Mouse (Mus musculus) hindbrain, embryonic 15.5 days (tissue): ENCODE measurements around the gene Srgap2. TPM values are rescaled to one million over a fixed set of nuclear protein-coding genes. Genes with fewer than 3 reads are reported as not detected.
"Not testable (repeated sequence)": the region's sequence is repeated elsewhere in the genome, so short reads cannot be mapped to it uniquely, and the experiment has no call there.

ENCODE experiments used
- ATAC-seq: fragments of 200-750 bp; cut with Nextera tagmentation; 2 replicates; pipeline ENCODE4 v1.8.0; 2017; ENCODE audit warnings: low read depth, moderate number of reproducible peaks, moderate TSS enrichment; ENCODE audit not compliant: low FRiP score
- H3K27ac ChIP-seq: fragments of 300-500 bp; sonication (generic); replicated peaks from 2 replicates; pipeline ENCODE4 v1.5.1; 2015; ENCODE audit warnings: mild to moderate bottlenecking, inconsistent platforms
- H3K27me3 ChIP-seq: fragments of 300-500 bp; sonication (generic); 2 replicates; pipeline ENCODE4 v1.6.1; 2015; ENCODE audit warnings: control low read depth, inconsistent platforms
- H3K36me3 ChIP-seq: fragments of 300-500 bp; sonication (generic); 2 replicates; pipeline ENCODE4 v1.6.1; 2015; ENCODE audit warnings: control low read depth, inconsistent platforms
- H3K4me1 ChIP-seq: fragments of 300-500 bp; sonication (generic); replicated peaks from 2 replicates; pipeline ENCODE4 v1.6.1; 2015; ENCODE audit warnings: control low read depth, inconsistent platforms
- H3K4me2 ChIP-seq: fragments of 300-500 bp; sonication (generic); 2 replicates; pipeline ENCODE4 v1.6.1; 2015; ENCODE audit warnings: moderate library complexity, mild to moderate bottlenecking, inconsistent platforms
- H3K4me3 ChIP-seq: fragments of 300-500 bp; sonication (generic); 2 replicates; pipeline ENCODE4 v1.5.1; 2015; ENCODE audit warnings: mild to moderate bottlenecking, inconsistent platforms
- H3K9ac ChIP-seq: fragments of 300-500 bp; sonication (generic); 2 replicates; pipeline ENCODE4 v1.6.1; 2015; ENCODE audit warnings: inconsistent platforms
- H3K9me3 ChIP-seq: fragments of 300-500 bp; sonication (generic); 2 replicates; pipeline ENCODE4 v1.6.1; 2016; ENCODE audit warnings: control low read depth, inconsistent platforms
- WGBS: fragments of 180-500 bp; shearing (Covaris S2); methylation state at CpG from one replicate; pipeline ENCODE4 v1.1.7; 2015; 5-methylcytosine and 5-hydroxymethylcytosine counted together
- polyA plus RNA-seq: library from polyadenylated mRNA; unstranded; fragments of >200 nt; fragmentation: Nextera tagmentation; extraction: Ambion mirVana; gene quantifications from 2 replicates; pipeline ENCODE4 v1.2.1, GENCODE M21; 2015

Srgap2 gene
- polyA plus RNA-seq, 1 experiment from 2014 or later, result 28.3 TPM

DNA sequence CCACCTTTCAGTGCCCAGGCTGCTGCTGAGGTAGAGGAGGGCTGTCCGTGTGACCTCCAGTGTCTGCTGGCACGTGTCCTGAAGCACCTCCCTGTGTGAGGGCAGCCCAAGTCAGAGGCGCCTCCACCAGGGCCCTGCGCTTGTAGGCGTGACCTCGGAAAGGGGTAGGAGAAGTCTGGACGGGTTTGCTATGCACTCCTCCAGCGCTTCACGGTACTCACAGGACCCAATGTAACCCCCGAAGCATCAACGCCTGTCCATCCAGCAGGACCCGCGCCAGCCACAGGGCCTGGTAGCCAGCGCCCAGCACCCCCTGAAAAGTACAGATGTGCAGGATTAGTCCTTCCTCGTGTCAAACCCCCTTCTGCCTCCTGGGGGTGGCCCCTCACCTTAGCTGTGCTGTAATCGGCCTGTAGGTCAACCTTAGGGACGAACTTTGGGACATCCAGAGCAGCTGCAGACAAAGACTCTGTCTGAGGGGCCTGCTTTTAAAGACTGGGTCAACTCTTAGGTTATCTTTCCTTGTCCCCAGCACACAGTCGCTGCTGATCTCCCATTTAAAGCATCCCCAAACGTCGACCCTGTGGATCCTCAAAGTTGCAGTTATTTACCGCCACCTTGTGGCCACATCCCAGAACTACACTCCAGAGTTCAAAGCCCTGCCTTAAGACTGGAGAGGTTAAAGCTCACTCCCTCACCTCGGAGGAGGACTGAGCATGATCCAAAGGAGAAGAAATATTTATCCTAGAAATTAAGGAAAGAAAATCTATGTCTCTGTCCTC lies 257.2 kb downstream of the Srgap2 start:
- Histone ChIP-seq H3K27ac (no peak overlapping the region), H3K9me3 (no peaks in the 10 kb centered on the region), H3K4me3 (no peak overlapping the region), H3K36me3 (no peaks in the 10 kb centered on the region), H3K9ac (no peak overlapping the region), H3K27me3 (no peaks in the 10 kb centered on the region), H3K4me2 (peak overlapping the region; percentile 21), H3K4me1 (peaks cover 3% of the 10 kb centered on the region; the same call in 1 of the 2 replicates)
- ATAC-seq, result peak; percentile 63; the same call in 1 of the 2 replicates
- 28% methylated on average over 22 of the region's 22 CpGs for WGBS

DNA sequence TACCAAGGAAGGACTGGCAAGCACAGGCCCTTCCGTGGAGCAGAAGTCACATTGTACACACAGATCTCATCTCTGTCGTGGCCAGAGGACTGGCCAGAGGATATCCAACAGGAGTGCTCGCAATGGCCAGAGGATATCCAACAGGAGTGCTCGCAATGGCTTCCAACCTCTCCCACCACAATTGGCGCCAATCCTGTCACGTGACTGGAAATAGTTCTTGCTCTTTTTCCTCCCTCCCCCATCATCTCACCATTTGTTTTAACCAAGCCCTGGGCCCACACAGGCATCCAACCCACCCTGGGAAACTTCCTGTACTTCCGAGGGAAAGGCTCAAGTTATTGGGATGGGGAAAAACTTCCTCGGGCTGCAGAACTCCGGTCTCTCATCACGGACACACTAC lies 258.4 kb downstream of the Srgap2 start:
- H3K36me3 ChIP-seq, result no peaks in the 10 kb centered on the region
- no peak overlapping the region for H3K9ac ChIP-seq
- no peak overlapping the region for H3K4me2 ChIP-seq
- no peaks in the 10 kb centered on the region for H3K9me3 ChIP-seq
- H3K4me1 ChIP-seq, result peaks cover 3% of the 10 kb centered on the region; the same call in 1 of the 2 replicates
- 85% methylated on average over 10 of the region's 10 CpGs for WGBS
- H3K27me3 ChIP-seq, result no peaks in the 10 kb centered on the region
- ATAC-seq, result no peak
- H3K27ac ChIP-seq, result no peak overlapping the region
- H3K4me3 ChIP-seq, result no peak overlapping the region

GRCm38 (mm10) chr1:131263905-131264304 lies 263.2 kb downstream of the Srgap2 start:
- no peak for ATAC-seq
- WGBS, result 78% methylated on average over 12 of the region's 12 CpGs

DNA sequence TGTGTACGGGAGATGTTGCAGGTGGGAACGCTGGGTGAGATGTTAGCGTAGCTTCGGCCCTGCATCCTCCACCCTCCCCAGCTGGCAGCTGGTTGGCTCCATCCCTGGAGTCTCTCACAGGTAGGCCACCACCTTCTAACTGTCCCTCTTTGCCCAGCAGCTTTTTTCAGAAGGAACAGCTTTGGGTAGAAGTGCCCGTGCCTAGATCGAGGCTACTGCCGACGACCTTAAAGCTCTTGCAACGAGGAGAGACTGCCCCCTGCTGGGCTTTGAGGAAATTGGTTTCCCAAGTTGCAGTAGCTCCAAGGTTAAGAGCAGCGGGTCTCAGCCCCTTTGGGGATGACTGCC lies 266.9 kb downstream of the Srgap2 start:
- H3K27me3 ChIP-seq, result 0 out of 2 replicates have a peak, but pooled peaks cover 4% of the 10 kb centered on the region
- H3K36me3 ChIP-seq, result no peaks in the 10 kb centered on the region
- H3K9me3 ChIP-seq, result no peaks in the 10 kb centered on the region
- no peak overlapping the region for H3K9ac ChIP-seq
- H3K27ac ChIP-seq, result no peak overlapping the region
- no peak overlapping the region for H3K4me2 ChIP-seq
- H3K4me3 ChIP-seq, result no peak overlapping the region
- no peak for ATAC-seq
- no peaks in the 10 kb centered on the region for H3K4me1 ChIP-seq
- WGBS, result 29% methylated on average over 10 of the region's 10 CpGs

More at GRCm38 (mm10) chr1:131263905-131264304, 263.2 kb downstream of the Srgap2 start:
- no peaks in the 10 kb centered on the region for H3K9me3 ChIP-seq
- no peaks in the 10 kb centered on the region for H3K36me3 ChIP-seq
- H3K4me1 ChIP-seq, result no peaks in the 10 kb centered on the region
- H3K9ac ChIP-seq, result no peak overlapping the region
- H3K4me2 ChIP-seq, result no peak overlapping the region
- H3K27me3 ChIP-seq, result 0 out of 2 replicates have a peak, but pooled peaks cover 4% of the 10 kb centered on the region
- no peak overlapping the region for H3K4me3 ChIP-seq
- H3K27ac ChIP-seq, result no peak overlapping the region

GRCm38 (mm10) chr1:131259632-131260308 lies 267.4 kb downstream of the Srgap2 start:
- 69% methylated on average over 10 of the region's 10 CpGs for WGBS
- no peak overlapping the region for H3K4me3 ChIP-seq
- H3K9me3 ChIP-seq, result no peaks in the 10 kb centered on the region
- 0 out of 2 replicates have a peak, but pooled peaks cover 4% of the 10 kb centered on the region for H3K27me3 ChIP-seq
- no peak overlapping the region for H3K27ac ChIP-seq
- H3K9ac ChIP-seq, result no peak overlapping the region
- no peak overlapping the region for H3K4me2 ChIP-seq
- H3K36me3 ChIP-seq, result no peaks in the 10 kb centered on the region
- H3K4me1 ChIP-seq, result no peaks in the 10 kb centered on the region
- ATAC-seq, result no peak

DNA sequence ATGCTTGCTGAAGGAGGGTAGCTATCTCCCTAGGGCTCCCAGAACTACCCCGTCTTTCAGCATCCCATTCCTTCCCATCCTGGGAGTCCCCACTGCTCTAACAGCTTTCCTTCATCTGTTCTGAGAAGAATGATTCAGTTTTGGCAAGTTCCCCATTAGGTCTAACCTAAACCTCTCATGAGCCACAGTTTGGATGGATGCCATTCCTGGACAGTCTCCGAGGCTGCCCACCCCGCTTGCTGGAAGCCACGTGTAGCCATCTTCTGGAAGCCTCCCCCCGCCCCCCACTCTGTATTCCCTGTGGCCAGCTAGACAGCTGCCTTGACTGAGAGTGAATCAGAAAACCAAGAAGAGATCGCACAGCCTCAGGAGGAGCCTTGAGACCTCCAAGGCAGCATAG lies 269.9 kb downstream of the Srgap2 start:
- WGBS, result 67% methylated on average over 6 of the region's 6 CpGs
- H3K9ac ChIP-seq, result no peak overlapping the region
- H3K27ac ChIP-seq, result no peak overlapping the region
- H3K4me2 ChIP-seq, result no peak overlapping the region
- no peaks in the 10 kb centered on the region for H3K36me3 ChIP-seq
- no peak overlapping the region for H3K4me3 ChIP-seq
- H3K27me3 ChIP-seq, result 0 out of 2 replicates have a peak, but pooled peaks cover 4% of the 10 kb centered on the region
- no peaks in the 10 kb centered on the region for H3K4me1 ChIP-seq
- no peak for ATAC-seq
- no peaks in the 10 kb centered on the region for H3K9me3 ChIP-seq

DNA sequence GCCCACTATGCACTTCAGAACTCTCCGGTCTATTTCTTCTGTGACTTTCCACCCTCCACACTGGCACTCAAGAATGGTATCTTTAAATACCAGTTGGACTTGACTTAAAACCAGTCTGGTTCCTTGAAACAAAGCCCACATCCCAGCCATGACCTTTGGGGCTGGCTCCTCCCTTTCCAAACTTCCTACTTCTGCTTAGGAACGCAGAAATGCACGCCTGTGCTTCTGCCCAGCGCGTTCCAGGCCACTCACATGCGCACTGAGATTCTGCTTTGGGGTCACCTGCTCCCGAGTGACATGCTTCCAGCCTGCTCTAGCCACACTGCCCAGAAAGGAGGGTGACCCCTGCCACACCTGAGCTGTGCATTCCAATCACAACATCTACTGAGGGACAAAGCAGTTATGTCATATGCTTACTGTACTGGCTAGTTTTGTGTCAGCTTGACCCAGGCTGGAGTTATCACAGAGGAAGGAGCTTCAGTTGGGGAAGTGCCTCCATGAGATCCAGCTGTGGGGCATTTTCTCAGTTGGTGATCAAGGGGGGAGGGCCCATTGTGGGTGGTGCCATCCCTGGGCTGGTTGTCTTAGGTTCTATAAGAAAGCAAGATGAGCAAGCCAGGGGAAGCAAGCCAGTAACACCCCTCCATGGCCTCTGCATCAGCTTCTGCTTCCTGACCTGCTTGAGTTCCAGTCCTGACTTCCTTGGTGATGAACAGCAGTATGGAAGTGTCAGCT lies 274.5 kb downstream of the Srgap2 start:
- H3K27ac ChIP-seq, H3K36me3 ChIP-seq, H3K4me1 ChIP-seq, H3K27me3 ChIP-seq, H3K9ac ChIP-seq, H3K4me3 ChIP-seq, H3K4me2 ChIP-seq, ATAC-seq, H3K9me3 ChIP-seq: not testable (repeated sequence)
- WGBS, result 86% methylated on average over 7 of the region's 7 CpGs

GRCm38 (mm10) chr1:131246433-131247395 lies 280.4 kb downstream of the Srgap2 start:
- Histone ChIP-seq H3K4me3 (no peak overlapping the region), H3K9me3 (no peaks in the 10 kb centered on the region), H3K4me1 (peaks cover 37% of the 10 kb centered on the region), H3K27ac (peak overlapping the region; percentile 45; the same call in 1 of the 2 replicates), H3K4me2 (peak overlapping the region; percentile 98), H3K9ac (no peak overlapping the region), H3K36me3 (no peaks in the 10 kb centered on the region), H3K27me3 (no peaks in the 10 kb centered on the region)
- 14% methylated on average over 7 of the region's 7 CpGs for WGBS
- ATAC-seq, result no peak

- Histone ChIP-seq H3K4me1 (peaks cover 40% of the 10 kb centered on the region), H3K9ac (peak overlapping the region; percentile 86; the same call in 1 of the 2 replicates), H3K27me3 (no peaks in the 10 kb centered on the region), H3K36me3 (no peaks in the 10 kb centered on the region), H3K4me3 (peak overlapping the region; percentile 89), H3K9me3 (no peaks in the 10 kb centered on the region), H3K27ac (peak overlapping the region; percentile 45; the same call in 1 of the 2 replicates), H3K4me2 (peak overlapping the region; percentile 98)
- peak; percentile 45; the same call in 1 of the 2 replicates for ATAC-seq
- WGBS, result 7% methylated on average over 9 of the region's 9 CpGs
Measured at GRCm38 (mm10) chr1:131245926-131246325, 281.2 kb downstream of the Srgap2 start.

- H3K4me2 ChIP-seq, result peak within 1 kb of the TSS; percentile 98
- no peaks in the 10 kb centered on the region for H3K9me3 ChIP-seq
- WGBS, result 2% methylated on average over 59 of the region's 60 CpGs
- peak within 1 kb of the TSS; percentile 56 for H3K27ac ChIP-seq
- H3K27me3 ChIP-seq, result no peaks in the 10 kb centered on the region
- H3K9ac ChIP-seq, result peak within 1 kb of the TSS; percentile 86
- peak; percentile 69 for ATAC-seq
- H3K4me1 ChIP-seq, result peaks cover 47% of the 10 kb centered on the region
- H3K4me3 ChIP-seq, result peak within 1 kb of the TSS; percentile 89
- no peaks in the 10 kb centered on the region for H3K36me3 ChIP-seq
Measured at GRCm38 (mm10) chr1:131245089-131245856, 281.9 kb downstream of the Srgap2 start, which contains the start of gene Rassf5. TSS of gene Rassf5 (minus strand) at chr1:131245258.
